Mouse (Mus musculus) monocyte, adult 2 months (primary cell): ENCODE measurements around the gene Suclg2.

Experiments used
- DNase-seq, 2 experiments: peaks; one replicate each; pipeline ENCODE4 v3.0.0; 2022; ENCODE audit warnings: low spot score in 2 of 2, low read depth in 1 of 2

Suclg2 gene

DNA sequence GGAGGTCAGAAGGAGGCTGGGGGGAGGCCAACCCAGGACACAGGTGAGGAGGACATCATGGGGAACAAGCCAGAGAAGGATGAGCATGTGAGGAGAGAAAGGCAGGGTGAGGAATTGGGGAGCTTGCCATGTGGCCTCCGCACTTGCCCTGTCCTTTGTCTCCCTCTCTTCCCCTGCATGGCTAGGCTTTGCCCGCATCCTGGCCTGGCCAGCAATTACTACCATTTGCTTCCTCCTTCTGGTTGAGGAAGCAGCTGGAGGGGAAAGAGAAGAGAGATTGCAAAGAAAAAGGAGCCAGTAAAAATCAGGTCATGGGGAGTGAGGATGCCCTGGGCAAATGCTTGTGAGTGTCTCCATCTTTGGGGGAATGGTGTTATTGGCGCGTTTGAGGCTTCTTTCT is 234.9 kb downstream of the Suclg2 start:
- DNase-seq: no peak

DNA sequence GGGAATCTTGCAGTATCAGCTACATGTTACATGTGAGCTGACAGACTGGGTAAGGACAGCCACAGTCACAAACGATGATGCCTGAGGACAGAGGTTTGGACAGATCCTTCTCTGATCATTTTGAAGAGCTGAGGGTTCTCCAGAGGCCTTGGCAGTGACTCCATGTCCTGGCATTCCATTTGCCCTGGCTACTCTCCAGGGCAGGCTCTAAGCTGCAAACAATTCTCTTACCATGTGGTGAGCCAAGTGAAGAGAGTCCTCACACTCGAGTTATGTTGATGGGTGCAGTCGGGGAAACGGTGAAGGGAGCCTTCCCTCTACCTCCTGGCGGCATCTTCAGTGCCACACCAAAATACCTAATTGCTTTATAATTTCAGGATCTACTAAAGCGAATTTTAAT is 235.5 kb downstream of the Suclg2 start:
- no peak for DNase-seq

DNA sequence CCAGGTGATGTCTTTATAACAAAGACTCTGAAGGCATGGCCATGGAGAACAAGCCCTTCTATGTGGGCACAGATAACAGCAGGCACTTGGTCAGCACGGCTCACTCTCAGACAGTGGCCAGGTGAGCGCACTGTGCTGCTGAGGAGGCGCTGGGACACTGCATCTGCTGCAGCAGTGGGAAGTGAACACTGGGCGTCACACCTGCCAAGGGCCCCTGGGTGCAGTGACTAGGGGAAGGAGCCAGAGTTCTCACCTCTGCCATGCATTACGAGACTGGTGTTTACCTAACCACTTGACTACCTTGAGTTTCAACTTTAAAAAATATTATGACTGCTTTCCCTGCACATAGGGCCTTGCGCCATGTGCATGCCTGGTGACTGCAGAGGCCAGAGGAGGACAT is 238.8 kb downstream of the Suclg2 start:
- DNase-seq: no peak

DNA sequence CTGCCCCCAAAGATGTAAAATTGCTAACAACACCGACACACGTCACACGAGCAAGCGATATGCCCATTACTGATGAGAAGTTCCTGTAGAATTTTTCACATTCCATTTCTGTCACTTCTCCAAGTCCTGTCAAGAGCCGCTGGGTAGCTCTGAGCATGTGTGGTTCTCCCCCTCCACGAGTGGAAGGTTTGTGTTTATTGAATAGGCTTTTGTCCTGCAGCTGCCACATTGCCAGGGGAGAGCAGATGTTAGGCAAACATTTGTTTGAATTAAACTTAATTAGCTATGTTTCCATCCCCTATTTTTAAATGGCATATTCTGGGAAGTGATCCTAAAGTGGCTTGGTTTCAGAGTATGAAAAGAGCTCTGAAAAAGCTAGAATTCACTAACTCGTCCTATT is 249.1 kb downstream of the Suclg2 start:
- no peak for DNase-seq

- DNase-seq: no peak
Observed at GRCm38 (mm10) chr6:95465322-95465721, 253.3 kb downstream of the Suclg2 start.

DNA sequence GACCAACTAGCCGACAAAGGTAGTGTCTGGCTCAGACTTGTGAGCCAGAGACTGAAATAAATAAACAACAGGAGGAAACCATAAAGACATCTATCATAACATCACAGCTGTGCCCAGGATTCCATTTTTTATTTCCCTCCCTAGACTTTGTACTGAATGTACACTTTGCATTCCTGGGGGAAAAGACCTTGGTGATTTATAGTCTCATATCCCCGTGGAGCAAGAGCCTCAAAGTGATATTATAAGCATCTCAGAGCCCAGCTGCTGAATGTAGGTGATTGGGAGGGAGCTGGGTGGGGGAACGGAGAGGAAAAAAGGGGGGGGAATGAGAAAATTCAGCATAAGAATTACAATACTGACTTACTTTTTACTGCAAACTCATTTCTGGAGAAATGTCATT is 259.2 kb downstream of the Suclg2 start:
- no peak for DNase-seq

GRCm38 (mm10) chr6:95446151-95446550 is 272.4 kb downstream of the Suclg2 start:
- no peak for DNase-seq

DNA sequence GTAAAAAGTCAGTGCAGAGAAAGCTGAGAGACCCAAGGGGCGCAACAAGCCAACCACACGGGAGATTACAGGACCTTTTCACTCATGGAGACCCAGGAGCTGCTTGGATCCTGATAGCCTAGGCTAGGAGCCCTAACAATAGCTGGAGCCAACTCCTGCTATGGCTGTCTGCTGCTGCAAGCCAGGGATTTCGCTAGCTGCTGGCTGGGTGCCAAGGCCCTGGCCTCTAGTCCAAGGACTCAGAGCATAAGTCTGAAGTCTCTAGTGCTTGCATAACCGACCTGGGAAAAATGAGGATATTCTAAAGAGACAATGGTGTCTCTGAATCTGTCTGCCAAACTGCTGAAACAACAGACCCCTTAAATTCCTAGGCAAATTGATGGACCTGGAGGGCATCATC is 273.6 kb downstream of the Suclg2 start:
- no peak for DNase-seq
